Mouse (Mus musculus) CD4-positive, CD25-positive, alpha-beta regulatory T cell, adult 4 months (primary cell): ENCODE data around the gene Axdnd1. TPM values are rescaled to one million over a fixed set of nuclear protein-coding genes. Genes with fewer than 3 reads are reported as not detected.
A peak's percentile ranks its signal among the peaks of the same experiment; 100 is the strongest.

Experiments
- ATAC-seq: one replicate; pipeline ENCODE4 v1.8.0; 2017
- polyA plus RNA-seq, 2 experiments: library from polyadenylated mRNA; unstranded; fragments of 100-300 nt; shearing (Covaris generic); gene quantifications; one replicate each; pipeline ENCODE4 v1.2.1; 2017

Axdnd1 gene
- 1 to 10 TPM in 1 of 2 experiments, under 1 TPM in 1; 0.93 to 1.2 TPM for polyA plus RNA-seq

- ATAC-seq: peak; percentile 87
These were observed at the start of gene Axdnd1 for GRCm38 (mm10) chr1:156420671-156421297. Axdnd1 (minus strand) TSS chr1:156421159.

- ATAC-seq: no peak
These were observed 49.6 kb upstream of the Axdnd1 start for GRCm38 (mm10) chr1:156470557-156470956.

- ATAC-seq: no peak
These were observed 47.6 kb upstream of the Axdnd1 start for GRCm38 (mm10) chr1:156468576-156468975.

- ATAC-seq: no peak
These were observed 46.8 kb upstream of the Axdnd1 start for GRCm38 (mm10) chr1:156467655-156468255.

- no peak for ATAC-seq
These were observed 44.0 kb upstream of the Axdnd1 start for GRCm38 (mm10) chr1:156464963-156465362.

- no peak for ATAC-seq
These were observed 43.3 kb upstream of the Axdnd1 start for GRCm38 (mm10) chr1:156463981-156464853.

GRCm38 (mm10) chr1:156462273-156462991, 41.5 kb upstream of the Axdnd1 start:
- peak; percentile 26 for ATAC-seq

GRCm38 (mm10) chr1:156461036-156461435, 40.1 kb upstream of the Axdnd1 start:
- no peak for ATAC-seq

GRCm38 (mm10) chr1:156460216-156460615, 39.3 kb upstream of the Axdnd1 start:
- ATAC-seq: no peak

- peak; percentile 83 for ATAC-seq
These were observed 38.7 kb upstream of the Axdnd1 start for GRCm38 (mm10) chr1:156459690-156460089.

GRCm38 (mm10) chr1:156458391-156459060, 37.6 kb upstream of the Axdnd1 start:
- no peak for ATAC-seq

GRCm38 (mm10) chr1:156455005-156455758, 34.2 kb upstream of the Axdnd1 start:
- no peak for ATAC-seq

GRCm38 (mm10) chr1:156454384-156454783, 33.4 kb upstream of the Axdnd1 start:
- ATAC-seq: peak; percentile 62

- ATAC-seq: no peak
These were observed 32.9 kb upstream of the Axdnd1 start for GRCm38 (mm10) chr1:156453876-156454275.

GRCm38 (mm10) chr1:156450478-156450877, 29.5 kb upstream of the Axdnd1 start:
- no peak for ATAC-seq

GRCm38 (mm10) chr1:156449691-156450090, 28.7 kb upstream of the Axdnd1 start:
- ATAC-seq: no peak

GRCm38 (mm10) chr1:156449089-156449488, 28.1 kb upstream of the Axdnd1 start:
- ATAC-seq: no peak

- ATAC-seq: no peak
These were observed 24.1 kb upstream of the Axdnd1 start for GRCm38 (mm10) chr1:156445049-156445448.

- no peak for ATAC-seq
These were observed 21.8 kb upstream of the Axdnd1 start for GRCm38 (mm10) chr1:156442776-156443175.

- no peak for ATAC-seq
These were observed 21.3 kb upstream of the Axdnd1 start for GRCm38 (mm10) chr1:156442266-156442665.

- ATAC-seq: peak; percentile 53
These were observed 16.8 kb upstream of the Axdnd1 start for GRCm38 (mm10) chr1:156437726-156438125.
